Mouse (Mus musculus) testis, postnatal 10 days (tissue): ENCODE results near the gene U2surp.

Experiments
- DNase-seq: peaks from one replicate; pipeline ENCODE4 v3.0.0; 2021; ENCODE audit warnings: low spot score

Gene U2surp

DNA sequence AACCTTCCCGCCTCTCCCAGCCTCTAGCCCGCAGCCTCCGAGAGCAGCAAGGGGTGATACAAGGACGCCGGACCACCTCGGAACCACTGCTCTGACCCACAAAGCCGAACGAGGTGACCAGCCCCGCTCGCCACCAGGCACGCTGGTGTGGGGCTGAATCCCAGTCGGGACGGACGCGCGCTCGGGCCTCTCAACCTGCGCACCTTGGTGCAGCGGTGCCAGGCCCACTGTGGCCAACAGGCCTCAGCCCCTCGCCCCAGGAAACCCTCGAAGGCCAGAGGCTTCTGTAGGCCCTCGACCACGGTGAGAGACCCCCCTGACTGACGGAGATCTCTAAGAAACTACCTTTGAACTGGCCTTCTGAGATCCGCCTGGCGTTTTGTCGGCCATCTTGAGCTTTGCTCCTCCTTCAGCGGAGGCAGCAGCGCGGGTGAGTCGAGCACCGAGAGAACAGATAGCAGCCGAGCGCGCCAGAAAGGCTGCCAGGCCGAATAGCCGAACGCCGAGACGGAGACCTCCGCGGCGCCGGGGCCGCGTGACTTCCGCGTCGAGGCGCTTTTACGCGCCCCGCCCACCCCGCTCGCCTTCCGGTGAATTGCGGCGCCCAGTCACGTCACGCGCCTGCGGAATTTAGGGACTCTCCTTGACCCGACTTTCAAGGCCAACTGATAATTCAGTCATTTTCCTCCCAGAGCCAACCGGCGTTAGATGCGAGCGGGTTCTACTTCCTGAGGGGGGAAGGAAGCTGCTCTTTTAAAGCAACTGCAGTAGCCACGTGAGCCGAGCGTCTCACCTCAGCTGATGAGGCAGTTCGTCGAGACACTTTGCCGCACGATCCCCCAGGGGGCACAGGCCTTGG is at the start of gene U2surp:
TSS of gene U2surp (minus strand) at position 525 of the 859 bp plus-strand sequence.
- peak; percentile 98 for DNase-seq

DNA sequence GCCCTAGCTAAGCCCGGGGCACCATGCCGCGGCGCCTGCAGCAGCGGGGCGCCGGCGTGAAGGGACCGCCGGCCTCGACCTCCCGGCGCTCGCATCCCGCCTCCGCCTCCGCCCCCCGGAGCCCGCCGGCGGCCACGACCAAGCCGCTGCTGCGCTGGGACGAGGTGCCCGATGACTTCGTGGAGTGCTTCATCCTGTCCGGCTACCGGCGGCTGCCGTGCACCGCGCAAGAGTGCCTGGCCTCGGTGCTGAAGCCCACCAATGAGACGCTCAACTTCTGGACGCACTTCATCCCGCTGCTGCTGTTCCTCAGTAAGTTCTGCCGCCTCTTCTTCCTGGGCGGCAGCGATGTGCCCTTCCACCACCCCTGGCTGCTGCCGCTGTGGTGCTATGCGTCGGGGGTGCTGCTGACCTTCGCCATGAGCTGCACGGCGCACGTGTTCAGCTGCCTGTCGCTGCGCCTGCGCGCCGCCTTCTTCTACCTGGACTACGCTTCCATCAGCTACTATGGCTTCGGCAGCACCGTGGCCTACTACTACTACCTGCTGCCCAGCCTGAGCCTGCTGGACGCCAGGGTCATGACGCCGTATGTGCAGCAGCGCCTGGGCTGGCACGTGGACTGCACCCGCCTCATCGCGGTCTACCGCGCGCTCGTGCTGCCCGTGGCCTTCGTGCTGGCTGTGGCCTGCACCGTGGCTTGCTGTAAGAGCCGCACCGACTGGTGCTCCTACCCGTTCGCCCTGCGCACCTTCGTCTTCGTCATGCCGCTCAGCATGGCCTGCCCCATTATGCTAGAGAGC is 48.3 kb upstream of the U2surp start:
- DNase-seq, result peak; percentile 46

DNA sequence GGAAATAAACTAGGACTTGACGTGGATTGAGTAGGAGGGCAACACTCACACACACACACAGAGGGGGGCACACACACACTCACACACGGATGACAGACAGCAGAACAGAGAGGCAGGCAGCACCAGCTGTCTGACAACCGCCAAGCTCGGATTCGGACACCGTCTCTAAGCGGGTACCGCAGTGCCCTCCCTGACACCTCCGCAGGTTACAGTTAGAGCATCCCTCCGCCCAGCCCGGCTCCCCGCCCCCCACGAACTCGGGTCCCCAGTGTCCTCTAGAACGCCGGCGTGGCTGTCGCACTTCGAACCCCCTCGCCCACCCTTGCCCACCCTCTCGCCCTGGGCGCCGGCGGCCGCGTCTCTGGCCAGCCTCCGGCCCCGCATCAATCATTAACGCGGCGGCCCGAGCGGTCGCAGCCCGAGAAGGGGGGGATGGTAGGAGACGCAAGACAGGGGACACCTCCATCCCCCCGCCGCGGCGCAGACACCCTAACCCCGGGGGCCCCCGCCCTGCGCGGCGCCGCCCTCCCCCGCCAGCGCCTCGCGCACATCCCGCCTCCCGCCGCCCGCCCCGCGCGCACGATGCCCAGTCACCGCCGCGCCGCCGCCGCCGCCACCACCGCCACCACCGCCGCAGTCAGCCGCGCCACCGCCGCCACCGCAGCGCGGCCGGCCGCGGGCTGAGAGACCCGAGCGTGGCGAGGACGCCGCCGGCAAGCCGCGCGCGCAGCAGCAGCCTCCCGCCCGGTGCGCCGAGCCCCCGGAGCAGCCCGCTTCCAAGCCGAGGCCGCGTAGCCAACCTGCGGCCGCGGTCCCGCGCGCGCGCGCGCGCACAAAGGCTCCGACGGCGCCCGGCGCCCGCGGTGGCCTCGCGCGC is 47.5 kb upstream of the U2surp start, which contains the start of gene Paqr9:
TSS of gene Paqr9 (plus strand) at position 599 of the 877 bp plus-strand sequence.
- DNase-seq, result peak; percentile 56

DNA sequence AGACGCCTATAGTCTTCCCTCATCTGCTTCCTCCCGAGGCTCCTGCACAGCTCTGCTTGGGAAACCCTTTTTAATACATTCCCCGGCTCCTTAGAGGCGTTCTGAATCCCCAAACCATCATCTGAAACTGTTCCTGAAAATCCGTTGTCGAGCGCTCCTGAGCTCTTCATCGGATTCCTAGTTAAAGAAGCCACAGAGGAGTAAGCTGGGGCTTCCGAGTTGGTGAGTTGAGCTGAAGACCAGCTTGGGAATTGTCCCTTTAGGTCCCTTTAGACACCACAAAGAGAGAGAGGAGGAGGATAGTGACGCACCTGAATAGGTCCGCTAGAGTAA is 46.9 kb upstream of the U2surp start:
- no peak for DNase-seq

DNA sequence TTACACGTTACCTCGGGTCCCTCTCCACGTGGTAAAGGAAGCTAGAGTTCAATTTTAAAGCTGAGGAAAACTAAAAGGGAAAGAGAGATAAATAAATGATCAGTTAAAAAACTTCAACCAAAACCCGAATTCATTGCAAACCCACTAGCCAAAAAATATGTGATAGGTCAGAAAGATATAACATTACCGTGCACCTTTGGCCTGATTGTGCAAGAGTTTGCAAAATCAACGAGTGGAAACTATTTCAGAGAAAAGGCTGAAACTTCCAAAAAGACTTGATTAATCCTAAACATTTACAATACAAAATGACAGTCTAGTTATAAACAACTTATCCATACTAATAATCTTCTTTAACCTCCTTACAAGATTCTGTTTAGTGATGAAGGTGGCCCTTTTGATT is 45.9 kb upstream of the U2surp start:
- DNase-seq, result no peak

DNA sequence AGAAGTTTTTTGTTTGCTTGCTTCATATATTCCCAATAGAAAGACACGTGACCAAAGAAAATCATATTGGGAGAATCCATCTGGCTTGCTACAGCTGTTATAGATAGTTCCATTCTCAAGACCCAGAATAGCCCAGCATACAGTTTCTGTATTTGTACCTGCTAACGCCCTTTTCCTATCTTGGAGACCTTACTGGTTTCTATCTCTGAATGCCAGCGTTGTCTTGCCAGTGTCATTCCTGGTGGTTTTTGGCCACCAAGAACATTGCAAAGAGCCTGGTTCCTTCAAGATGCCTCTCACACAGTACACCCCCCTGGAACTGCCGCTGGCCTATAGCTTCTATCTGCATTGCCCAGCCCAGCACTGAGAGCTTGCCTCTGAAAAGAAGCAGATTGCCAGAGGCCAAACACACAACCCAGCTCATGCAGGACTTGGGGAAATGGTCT is 44.3 kb upstream of the U2surp start:
- no peak for DNase-seq

DNA sequence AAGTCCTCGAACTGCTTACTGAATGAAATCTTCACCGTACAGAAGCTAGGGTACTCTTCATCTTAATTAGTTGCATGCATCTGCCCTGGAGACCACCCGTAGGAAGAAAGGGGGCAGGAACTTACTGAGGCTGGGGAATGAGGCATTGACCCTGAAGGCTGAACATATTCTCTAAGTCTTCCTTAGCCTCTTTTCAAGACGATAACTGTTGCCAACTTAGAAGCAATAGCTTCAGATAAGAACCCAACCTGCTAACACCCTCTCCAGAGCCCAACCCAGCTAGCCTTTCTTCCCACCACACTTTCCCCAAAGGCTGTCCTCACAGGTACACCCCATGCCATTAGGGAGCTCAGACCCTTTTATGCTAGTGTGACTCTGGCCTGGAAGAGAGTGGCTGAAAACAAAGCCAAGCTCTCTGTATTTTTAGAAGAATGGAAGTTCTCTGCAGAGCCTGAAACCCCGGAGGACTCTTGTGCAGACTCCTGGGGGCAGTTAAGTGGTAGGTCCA is 43.5 kb upstream of the U2surp start:
- no peak for DNase-seq

DNA sequence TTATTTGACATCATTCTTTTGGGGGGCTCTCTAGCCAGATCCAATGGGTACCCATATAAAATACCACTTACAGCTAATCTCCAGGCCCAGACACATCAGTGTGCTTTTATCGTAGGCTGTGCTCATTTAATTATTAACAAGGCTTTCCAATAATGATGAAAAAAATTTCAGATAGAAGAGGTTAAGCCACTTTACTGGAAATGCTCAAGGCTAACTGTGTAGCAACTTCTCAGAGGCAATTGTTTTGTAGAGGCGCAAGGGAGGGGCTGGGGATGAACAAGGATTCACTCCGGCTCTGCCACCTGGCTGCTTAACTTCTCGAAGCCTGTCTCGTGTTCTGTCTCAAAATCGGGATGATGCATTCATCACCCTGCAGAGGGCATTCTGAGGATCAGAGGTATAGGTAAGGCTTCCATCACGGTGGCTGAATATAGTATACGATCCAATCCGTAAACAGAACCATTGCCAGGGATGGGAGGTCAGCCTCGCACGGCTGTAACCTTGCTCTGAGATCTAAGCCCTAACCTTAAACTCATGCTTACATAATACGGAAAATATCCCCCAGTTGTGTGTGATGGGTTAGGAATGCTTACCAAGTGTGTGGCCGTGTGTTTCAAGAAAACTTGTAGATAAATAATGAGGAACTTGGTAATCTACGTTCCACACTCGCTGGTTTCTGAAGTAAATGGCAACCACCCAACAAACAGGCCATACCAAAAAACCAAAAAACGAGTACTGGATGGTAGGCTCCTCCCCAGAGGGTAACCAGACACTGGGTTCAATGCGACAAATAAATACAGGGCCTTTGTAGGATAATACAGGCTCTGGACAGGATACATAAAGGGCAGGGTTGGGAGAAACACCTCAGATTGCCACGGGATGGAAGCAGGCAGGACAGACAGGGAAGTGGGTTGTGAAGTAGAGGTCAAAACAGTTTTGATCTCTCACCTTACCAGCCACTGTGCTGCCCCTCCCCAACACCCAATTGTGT is 42.7 kb upstream of the U2surp start:
- DNase-seq, result no peak

DNA sequence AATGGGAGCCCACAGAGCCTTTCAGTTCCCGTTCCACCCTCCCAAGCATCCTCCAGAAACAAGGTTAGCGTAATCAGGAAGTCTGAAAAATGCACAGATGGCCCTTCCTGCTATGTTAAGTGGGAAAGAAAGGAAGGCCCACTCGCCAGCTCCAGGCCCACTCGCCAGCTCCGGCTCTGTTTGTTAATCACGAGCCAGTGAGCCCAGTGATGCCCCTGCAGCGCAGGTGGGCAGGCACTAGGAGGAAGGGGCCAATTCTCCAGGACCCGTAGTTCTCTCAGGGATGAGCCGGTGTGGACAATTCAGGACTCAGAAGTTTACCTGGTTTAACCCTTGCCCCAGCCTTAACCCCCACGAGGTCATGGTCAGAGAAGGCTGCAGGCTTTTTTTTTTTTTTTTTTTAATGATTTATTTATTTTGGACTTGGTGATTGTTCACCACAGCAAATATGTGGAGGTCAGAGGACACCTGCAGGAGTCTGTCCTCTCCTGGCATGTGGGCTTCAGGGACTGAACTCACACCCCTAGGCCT is 40.4 kb upstream of the U2surp start:
- no peak for DNase-seq

DNA sequence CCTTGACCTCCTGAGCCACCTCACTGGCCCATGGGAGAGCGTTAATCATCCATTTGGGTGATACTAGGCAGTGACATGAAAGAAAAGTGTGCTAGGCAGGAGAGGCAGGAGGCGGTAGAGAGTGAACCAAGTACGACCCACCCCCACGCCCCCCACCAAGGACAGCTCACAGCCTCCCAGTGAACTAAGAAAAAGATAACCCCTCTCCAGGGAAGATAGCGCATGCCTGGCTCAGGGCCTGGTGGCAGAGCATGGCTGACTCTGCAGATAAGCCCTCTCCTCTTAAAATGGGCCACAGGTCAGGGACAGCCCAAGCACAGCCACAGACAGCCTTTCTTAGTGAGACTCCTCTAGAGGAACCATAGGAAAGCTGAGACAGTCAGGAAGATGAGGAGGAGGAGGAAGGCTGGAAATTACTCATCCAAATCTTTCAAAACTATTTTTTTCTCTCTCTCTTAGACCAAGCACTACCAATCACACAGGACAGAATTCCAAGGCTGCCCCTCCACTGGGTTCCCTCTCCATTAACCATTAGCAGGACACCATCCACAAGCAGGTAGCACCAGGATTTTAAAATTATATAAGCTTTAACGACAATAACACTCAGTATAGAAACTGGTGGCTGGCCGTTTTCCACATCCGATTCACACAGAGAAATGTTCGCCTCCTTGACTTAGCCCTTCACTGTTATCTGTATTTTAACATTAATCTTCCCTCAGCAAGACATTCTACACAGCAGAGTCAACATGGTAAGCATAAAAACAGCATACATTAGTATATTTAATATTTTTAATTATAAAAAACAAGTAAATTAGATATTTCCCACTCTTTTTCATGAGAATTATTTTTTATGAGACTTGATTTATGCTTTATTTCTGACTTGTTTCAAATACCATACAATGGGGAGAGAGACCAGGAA is 39.3 kb upstream of the U2surp start:
- DNase-seq, result peak; percentile 53

DNA sequence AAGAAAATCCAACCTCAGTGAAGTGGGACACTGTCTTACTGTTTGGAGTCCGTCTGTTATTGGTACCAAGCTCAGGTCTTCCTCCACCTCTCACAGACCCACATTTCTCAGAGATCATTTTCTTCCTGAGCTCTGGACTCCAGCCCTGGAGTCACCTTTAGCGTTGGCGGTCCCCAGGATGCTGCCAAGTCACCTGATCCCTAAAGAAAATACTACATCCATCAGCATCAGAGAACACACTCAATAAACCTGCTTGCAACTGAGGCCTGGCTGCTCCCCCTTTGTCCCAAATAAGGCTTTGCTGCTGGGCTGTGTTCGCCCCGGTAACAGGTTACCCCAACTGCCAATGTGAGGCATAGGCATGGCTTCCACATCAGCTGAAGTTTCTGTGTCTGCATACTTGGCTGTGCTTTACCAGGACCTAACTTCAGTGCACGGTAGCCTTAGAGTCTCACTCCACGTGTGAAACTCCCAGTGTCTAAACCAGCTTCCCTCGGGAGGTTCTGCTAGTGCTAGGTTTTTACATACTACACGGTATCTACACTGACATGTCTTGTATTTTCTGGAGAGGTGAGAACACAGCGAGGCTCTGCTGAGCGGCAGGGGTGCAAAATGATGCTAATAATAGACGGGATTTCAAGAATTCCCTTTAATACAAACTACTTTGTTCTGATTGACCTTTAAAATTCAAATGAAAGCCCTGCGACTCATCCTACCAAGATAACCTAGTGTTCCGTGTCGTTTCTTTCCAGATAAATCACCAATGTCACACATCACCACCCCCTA is 38.0 kb upstream of the U2surp start:
- no peak for DNase-seq

DNA sequence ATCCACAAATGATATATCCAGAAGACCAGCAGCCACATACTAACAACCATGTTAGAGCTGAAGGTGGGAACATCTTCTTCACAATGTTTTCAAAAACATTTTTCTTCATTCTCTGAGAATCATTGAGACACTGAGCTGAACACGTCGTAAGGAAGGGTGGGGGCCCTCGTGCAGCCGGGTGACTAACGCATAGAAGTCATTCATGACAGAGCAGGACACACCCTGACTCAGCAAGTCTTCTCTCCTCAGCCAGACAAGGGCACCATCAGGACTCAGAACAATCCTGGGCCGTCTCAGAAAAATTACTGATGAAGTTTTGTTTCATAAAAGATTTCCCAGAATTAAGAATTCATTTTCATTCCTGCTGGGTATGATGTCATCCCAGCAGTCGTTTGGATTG is 34.9 kb upstream of the U2surp start:
- DNase-seq, result no peak

DNA sequence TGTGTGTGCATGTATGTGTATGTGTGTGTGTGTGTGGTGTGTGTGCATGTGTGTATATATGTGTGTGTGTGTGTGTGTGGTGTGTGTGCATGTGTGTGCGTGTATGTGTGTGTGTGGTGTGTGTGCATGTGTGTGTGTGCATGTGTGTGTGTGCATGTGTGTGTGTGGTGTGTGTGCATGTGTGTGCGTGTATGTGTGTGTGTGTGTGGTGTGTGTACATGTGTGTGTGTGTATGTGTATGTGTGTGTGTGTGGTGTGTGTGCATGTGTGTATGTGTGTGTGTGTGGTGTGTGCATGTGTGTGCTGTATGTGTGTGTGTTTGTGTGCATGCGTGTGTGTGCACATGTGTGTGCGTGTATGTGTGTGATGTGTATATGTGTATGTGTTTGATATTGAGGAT is 32.8 kb upstream of the U2surp start:
- no peak for DNase-seq

DNA sequence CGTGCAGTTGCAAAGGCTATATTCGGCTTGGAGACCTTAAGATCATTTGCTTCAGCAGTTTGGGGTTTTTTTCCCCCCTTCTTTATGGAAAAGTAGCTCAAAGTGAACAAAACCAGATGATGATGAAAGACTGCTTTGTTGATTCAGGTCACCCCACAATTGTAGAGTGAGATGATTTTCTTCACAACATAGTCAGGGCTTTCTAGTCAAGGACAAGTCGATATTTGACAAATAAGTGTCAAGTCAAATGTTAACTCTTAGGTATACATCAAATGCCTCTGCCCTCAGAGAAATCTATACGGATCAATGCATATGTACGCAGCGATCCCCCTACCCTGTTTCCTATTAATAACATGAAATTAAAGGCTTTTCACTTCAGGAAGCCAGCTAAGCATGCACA is 30.7 kb upstream of the U2surp start:
- DNase-seq, result no peak

DNA sequence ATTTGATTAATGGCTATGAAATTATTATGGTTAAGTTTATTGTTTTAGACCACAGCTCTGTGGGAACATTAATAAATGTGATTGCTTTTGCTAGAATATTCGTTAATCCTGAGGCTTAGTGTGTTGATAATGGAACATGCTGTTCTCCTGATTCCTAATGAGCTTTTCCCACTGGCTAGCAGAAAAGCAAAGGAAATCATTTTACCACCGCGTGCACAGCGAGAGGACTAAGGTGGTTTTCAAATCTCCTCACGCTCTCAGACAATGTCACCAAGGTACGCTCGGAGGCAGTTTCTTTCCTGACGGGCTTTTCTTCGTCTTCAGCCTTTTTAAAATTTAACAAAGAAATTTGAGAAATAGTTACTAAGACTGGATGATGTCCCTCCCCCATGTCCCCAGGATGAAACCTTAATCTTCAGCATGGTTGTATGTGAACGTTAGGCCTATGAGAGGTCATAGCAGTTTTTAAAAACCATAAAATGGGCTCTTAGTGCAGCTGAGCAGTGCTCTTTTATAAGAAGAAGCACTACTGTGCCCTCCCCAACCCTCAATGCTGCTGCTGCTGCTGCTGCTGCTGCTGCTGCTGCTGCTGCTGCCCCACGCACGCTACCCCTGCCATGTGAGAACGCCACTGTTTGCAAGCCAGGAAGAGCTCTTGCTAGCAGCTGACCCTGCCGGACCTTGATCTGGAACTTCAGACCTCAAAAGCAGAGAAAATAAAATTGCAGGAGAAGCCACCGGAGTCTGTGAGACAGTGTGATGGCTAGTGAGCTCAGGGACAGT is 30.0 kb upstream of the U2surp start:
- DNase-seq, result no peak

DNA sequence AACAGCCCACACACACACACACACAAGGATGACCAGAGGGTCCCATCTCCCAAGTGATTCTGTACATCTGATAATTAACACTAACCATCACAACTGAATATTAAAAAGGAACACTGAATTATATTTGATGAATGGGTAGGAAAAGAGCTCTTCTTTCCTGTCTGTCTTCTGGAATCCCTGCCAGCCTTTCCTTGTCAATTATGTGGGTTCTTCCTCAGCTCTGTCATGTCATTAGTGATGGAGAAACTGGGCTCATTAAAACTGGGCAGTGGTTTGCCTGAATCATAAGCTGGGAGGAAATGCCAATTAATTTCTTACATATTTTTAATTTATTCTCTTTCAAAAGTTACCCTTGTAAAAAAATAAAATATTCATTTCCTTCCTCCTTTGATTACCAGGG is 29.4 kb upstream of the U2surp start:
- DNase-seq, result no peak

DNA sequence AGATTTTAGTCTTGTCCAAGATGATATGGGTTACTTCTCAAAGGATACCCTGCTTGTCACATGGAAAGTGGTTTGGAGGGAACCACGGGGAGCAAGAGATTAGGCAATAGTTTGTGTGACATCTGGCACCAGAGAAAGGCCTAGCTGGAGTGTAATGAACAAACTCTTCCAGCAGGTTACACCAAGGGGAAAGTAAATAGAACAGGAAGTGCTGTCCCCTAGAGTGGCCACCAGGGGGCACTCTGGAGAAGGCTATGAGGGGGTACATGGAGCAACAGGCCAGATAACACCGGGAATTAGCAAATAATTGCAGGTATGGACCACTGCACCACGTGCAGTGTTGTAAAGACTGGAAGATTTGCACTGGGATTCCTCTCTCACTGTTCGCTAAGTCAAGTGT is 28.7 kb upstream of the U2surp start:
- DNase-seq, result peak; percentile 82
